Mouse (Mus musculus) lung, postnatal 0 days (tissue): Measurements from ENCODE around the gene Tnr. TPM values are rescaled to one million over a fixed set of nuclear protein-coding genes. Genes with fewer than 3 reads are reported as not detected.

Experiments used
- ATAC-seq: fragments of 200-750 bp; cut with Nextera tagmentation; 2 replicates; pipeline ENCODE4 v1.8.0; 2017; ENCODE audit warnings: moderate library complexity
- DNase-seq: peaks from one replicate; pipeline ENCODE4 v3.0.0-alpha.2; 2016; ENCODE audit warnings: low spot score
- H3K27ac ChIP-seq: fragments of 300-500 bp; sonication (generic); 2 replicates; pipeline ENCODE4 v1.5.1; 2014; ENCODE audit warnings: antibody characterized with exemption, mild to moderate bottlenecking, low read length, mixed read lengths
- H3K27me3 ChIP-seq: fragments of 300-500 bp; sonication (generic); replicated peaks from 2 replicates; pipeline ENCODE4 v1.6.1; 2014; ENCODE audit warnings: low read length, mixed read lengths; ENCODE audit not compliant: insufficient read depth
- H3K36me3 ChIP-seq: fragments of 300-500 bp; sonication (generic); 2 replicates; pipeline ENCODE4 v1.6.1; 2014; ENCODE audit warnings: low read length, mixed read lengths; ENCODE audit not compliant: insufficient read depth
- H3K4me1 ChIP-seq: fragments of 300-500 bp; sonication (generic); 2 replicates; pipeline ENCODE4 v1.6.1; 2014; ENCODE audit warnings: antibody characterized with exemption, low read depth, low read length, mixed read lengths; ENCODE audit not compliant: insufficient read depth
- H3K4me2 ChIP-seq: fragments of 300-500 bp; sonication (generic); replicated peaks from 2 replicates; pipeline ENCODE4 v1.6.1; 2014; ENCODE audit warnings: low read depth, mild to moderate bottlenecking, low read length, moderate library complexity, mixed read lengths
- H3K4me3 ChIP-seq: fragments of 300-500 bp; sonication (generic); 2 replicates; pipeline ENCODE4 v1.5.1; 2014; ENCODE audit warnings: low read depth, low read length
- H3K9ac ChIP-seq: fragments of 300-500 bp; sonication (generic); replicated peaks from 2 replicates; pipeline ENCODE4 v1.6.1; 2014; ENCODE audit warnings: low read depth, mild to moderate bottlenecking
- H3K9me3 ChIP-seq: fragments of 300-500 bp; sonication (generic); 2 replicates; pipeline ENCODE4 v1.6.1; 2016; ENCODE audit warnings: low read length, mixed read lengths
- CTCF ChIP-seq: IDR thresholded peaks from 2 replicates; pipeline ENCODE4 v1.5.1; 2016; ENCODE audit warnings: antibody characterized with exemption, mild to moderate bottlenecking
- EP300 ChIP-seq: IDR thresholded peaks from 2 replicates; pipeline ENCODE4 v1.6.1; 2016; ENCODE audit warnings: antibody characterized with exemption, mild to moderate bottlenecking, control low read depth
- WGBS: fragments of 180-500 bp; shearing (Covaris S2); extraction: QIAGEN DNeasy Blood & Tissue Kit; methylation state at CpG from one replicate; pipeline ENCODE4 v1.1.7; 2014; 5-methylcytosine and 5-hydroxymethylcytosine counted together
- polyA plus RNA-seq: library from polyadenylated mRNA; unstranded; fragments of >200 nt; fragmentation: Nextera tagmentation; extraction: Ambion mirVana; gene quantifications from 2 replicates; pipeline ENCODE4 v1.2.1, GENCODE M21; 2015

Tnr gene
- polyA plus RNA-seq: not detected in 2 replicates

GRCm38 (mm10) chr1:159523578-159523977 is at the start of gene Tnr:
Gene Tnr, plus strand, starts transcription at chr1:159523769.
- Histone ChIP-seq H3K4me3 (no peak within 1 kb of the TSS), H3K4me2 (no peak within 1 kb of the TSS), H3K4me1 (no peaks in the 10 kb centered on the region), H3K9ac (no peak within 1 kb of the TSS), H3K27ac (no peak within 1 kb of the TSS), H3K36me3 (no peaks in the 10 kb centered on the region), H3K9me3 (no peaks in the 10 kb centered on the region), H3K27me3 (no peaks in the 10 kb centered on the region)
- peak; percentile 6 for DNase-seq
- ATAC-seq: no peak
- peak; percentile 54 for TF ChIP-seq CTCF
- no peak for TF ChIP-seq EP300
- whole genome bisulfite sequencing: 2% methylated on average over 8 of the region's 8 CpGs

GRCm38 (mm10) chr1:159489853-159490435 is 33.6 kb upstream of the Tnr start:
- H3K4me3 ChIP-seq: no peak overlapping the region
- ATAC-seq (no peak), DNase-seq (no peak)
- no peaks in the 10 kb centered on the region for H3K9me3 ChIP-seq
- H3K27me3 ChIP-seq: no peaks in the 10 kb centered on the region
- H3K4me2 ChIP-seq: no peak overlapping the region
- no peaks in the 10 kb centered on the region for H3K4me1 ChIP-seq
- no peak overlapping the region for H3K27ac ChIP-seq
- 55% methylated on average over 4 of the region's 4 CpGs for WGBS
- no peaks in the 10 kb centered on the region for H3K36me3 ChIP-seq
- TF ChIP-seq EP300: no peak
- TF ChIP-seq CTCF: no peak
- H3K9ac ChIP-seq: no peak overlapping the region

- H3K4me1 ChIP-seq: no peaks in the 10 kb centered on the region
- no peak for ATAC-seq
- H3K4me2 ChIP-seq: no peak overlapping the region
- no peak overlapping the region for H3K27ac ChIP-seq
- TF ChIP-seq CTCF (no peak), EP300 (no peak)
- no peak overlapping the region for H3K4me3 ChIP-seq
- WGBS: 79% methylated on average over 4 of the region's 4 CpGs
- DNase-seq: no peak
- no peak overlapping the region for H3K9ac ChIP-seq
- no peaks in the 10 kb centered on the region for H3K36me3 ChIP-seq
- H3K9me3 ChIP-seq: no peaks in the 10 kb centered on the region
- no peaks in the 10 kb centered on the region for H3K27me3 ChIP-seq
Measured at GRCm38 (mm10) chr1:159492536-159492935, 31.0 kb upstream of the Tnr start.

GRCm38 (mm10) chr1:159493720-159494499 is 29.7 kb upstream of the Tnr start:
- Histone ChIP-seq H3K36me3 (no peaks in the 10 kb centered on the region), H3K4me2 (no peak overlapping the region), H3K4me1 (no peaks in the 10 kb centered on the region), H3K27ac (no peak overlapping the region), H3K9ac (no peak overlapping the region), H3K9me3 (no peaks in the 10 kb centered on the region), H3K4me3 (no peak overlapping the region), H3K27me3 (no peaks in the 10 kb centered on the region)
- ATAC-seq: no peak
- no peak for DNase-seq
- TF ChIP-seq CTCF (no peak), EP300 (no peak)
- WGBS: 53% methylated on average over 5 of the region's 5 CpGs

GRCm38 (mm10) chr1:159498236-159498635 is 25.3 kb upstream of the Tnr start:
- WGBS: 87% methylated on average over 2 of the region's 2 CpGs
- Histone ChIP-seq H3K36me3 (no peaks in the 10 kb centered on the region), H3K4me2 (no peak overlapping the region), H3K4me3 (no peak overlapping the region), H3K27me3 (no peaks in the 10 kb centered on the region), H3K9me3 (no peaks in the 10 kb centered on the region), H3K27ac (no peak overlapping the region), H3K4me1 (no peaks in the 10 kb centered on the region), H3K9ac (no peak overlapping the region)
- DNase-seq (no peak), ATAC-seq (no peak)
- no peak for TF ChIP-seq CTCF

GRCm38 (mm10) chr1:159499806-159500460 is 23.6 kb upstream of the Tnr start:
- no peaks in the 10 kb centered on the region for H3K36me3 ChIP-seq
- 74% methylated on average over 4 of the region's 4 CpGs for WGBS

More at GRCm38 (mm10) chr1:159499806-159500460, 23.6 kb upstream of the Tnr start:
- Histone ChIP-seq H3K9me3 (no peaks in the 10 kb centered on the region), H3K9ac (no peak overlapping the region), H3K27ac (no peak overlapping the region), H3K4me3 (no peak overlapping the region), H3K27me3 (no peaks in the 10 kb centered on the region), H3K4me1 (no peaks in the 10 kb centered on the region), H3K4me2 (no peak overlapping the region)
- no peak for ATAC-seq
- TF ChIP-seq EP300: no peak
- no peak for TF ChIP-seq CTCF
- DNase-seq: no peak
